Mouse (Mus musculus): Measurements from ENCODE around the gene Syap1. TPM values are rescaled to one million over a fixed set of nuclear protein-coding genes. Genes with fewer than 3 reads are reported as not detected.
"Not testable (repeated sequence)": the region's sequence is repeated elsewhere in the genome, so short reads cannot be mapped to it uniquely, and the experiment has no call there.

The Syap1 gene
- polyA plus RNA-seq, 1 experiment: 0.61 TPM

DNA sequence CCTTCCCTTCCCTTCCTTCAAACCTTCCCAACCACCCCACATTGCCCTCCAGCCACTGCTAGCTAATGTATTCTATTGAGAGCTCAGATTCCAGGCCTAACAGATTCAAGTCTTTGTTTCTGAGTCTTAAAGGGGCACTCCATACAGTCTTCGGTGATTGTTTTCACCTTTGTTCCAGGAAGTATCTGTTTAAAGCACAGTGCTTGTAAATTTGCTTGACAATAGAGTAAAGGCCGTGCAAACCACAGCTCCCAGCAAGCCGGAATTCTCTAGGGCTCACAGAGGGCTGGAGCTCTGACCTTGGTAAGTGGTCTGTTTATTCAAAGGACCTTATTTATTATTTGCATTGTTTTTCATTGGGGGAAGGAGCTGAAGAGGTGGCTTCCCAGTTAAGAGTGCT is 56.1 kb downstream of the Syap1 start:
- Histone ChIP-seq H3K4me3 (replicated peaks) (no peak overlapping the region), H3K27me3 (ENCODE audit: control insufficient read depth) (no peaks in the 10 kb centered on the region), H3K9me3 (ENCODE audit: control insufficient read depth, low read length) (peaks cover 4% of the 10 kb centered on the region), H3K36me3 (ENCODE audit: control insufficient read depth) (no peaks in the 10 kb centered on the region), H3K4me1 (ENCODE audit: control insufficient read depth) (peaks cover 6% of the 10 kb centered on the region)
- TF ChIP-seq GATA1 (IDR thresholded peaks at IDR 0.05; ENCODE audit: low read length): no peak
- TF ChIP-seq TAL1 (IDR thresholded peaks at IDR 0.05; ENCODE audit: low read length): no peak

DNA sequence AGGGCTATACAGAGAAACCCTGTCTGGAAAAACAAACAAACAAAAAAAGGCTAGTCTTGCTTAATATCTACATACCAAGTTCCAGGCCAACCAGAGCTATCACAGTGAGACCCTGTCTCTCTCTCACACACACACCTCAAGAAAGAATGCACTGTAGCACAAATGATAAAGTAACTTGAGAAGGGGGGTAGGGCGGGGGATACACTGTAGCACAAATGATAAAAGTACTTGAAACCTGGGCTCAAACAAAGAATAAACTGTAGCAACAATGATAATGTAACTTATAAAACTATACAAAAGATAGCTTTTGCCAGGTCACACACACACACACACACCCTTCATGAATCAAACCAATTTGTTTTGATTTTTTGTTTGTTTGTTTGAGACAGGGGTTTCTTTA is 56.7 kb downstream of the Syap1 start:
- TF ChIP-seq GATA1 (IDR thresholded peaks at IDR 0.05; ENCODE audit: low read length): no peak
- Histone ChIP-seq H3K9me3 (ENCODE audit: control insufficient read depth, low read length) (peaks cover 4% of the 10 kb centered on the region), H3K36me3 (ENCODE audit: control insufficient read depth) (no peaks in the 10 kb centered on the region), H3K4me1 (ENCODE audit: control insufficient read depth) (peaks cover 6% of the 10 kb centered on the region), H3K27me3 (ENCODE audit: control insufficient read depth) (no peaks in the 10 kb centered on the region), H3K4me3 (replicated peaks) (no peak overlapping the region)

DNA sequence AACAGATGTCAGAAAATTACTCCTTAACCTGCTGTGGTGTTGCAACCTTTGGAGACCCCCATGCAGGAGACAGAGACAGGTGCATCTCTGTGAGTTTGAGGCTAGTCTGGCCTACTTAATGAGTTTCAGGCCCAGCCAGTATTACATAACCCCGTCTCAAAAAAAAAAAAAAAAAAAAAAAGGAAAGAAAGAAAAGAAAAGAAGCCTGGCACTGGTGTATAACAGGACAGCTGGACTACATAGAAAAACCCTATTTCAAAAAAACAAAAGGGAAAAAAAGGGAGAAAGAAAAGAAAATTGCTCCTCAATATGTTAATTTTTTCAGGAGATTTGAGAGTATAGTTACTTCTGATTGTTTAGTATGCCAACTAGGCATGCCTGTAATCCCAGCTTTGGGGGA is 57.2 kb downstream of the Syap1 start:
- H3K4me1 ChIP-seq (ENCODE audit: control insufficient read depth): peaks cover 6% of the 10 kb centered on the region
- H3K27me3 ChIP-seq (ENCODE audit: control insufficient read depth): no peaks in the 10 kb centered on the region
- no peak overlapping the region for H3K4me3 ChIP-seq (replicated peaks)
- 0 out of 2 replicates have a peak, but pooled peaks cover under 1% of the 10 kb centered on the region for H3K36me3 ChIP-seq (ENCODE audit: control insufficient read depth)
- TF ChIP-seq TAL1 (IDR thresholded peaks at IDR 0.05; ENCODE audit: low read length) (no peak), GATA1 (IDR thresholded peaks at IDR 0.05; ENCODE audit: low read length) (no peak)
- peaks cover 4% of the 10 kb centered on the region for H3K9me3 ChIP-seq (ENCODE audit: control insufficient read depth, low read length)

DNA sequence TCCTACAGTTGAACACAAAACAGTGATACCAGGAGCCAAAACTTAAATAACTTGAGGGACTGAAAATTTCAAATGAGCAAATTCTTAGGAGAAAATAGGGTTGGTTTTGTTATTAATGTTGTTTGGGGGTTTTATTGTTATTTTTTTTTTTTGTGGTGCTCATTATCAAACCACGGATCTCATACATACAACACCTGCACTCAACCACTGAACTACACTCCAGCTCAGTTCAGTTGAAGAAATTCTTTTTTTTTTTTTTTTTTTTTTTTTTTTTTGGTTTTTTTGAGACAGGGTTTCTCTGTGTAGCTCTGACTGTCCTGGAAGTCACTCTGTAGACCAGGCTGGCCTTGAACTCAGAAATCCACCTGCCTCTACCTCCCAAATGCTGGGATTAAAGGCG is 57.9 kb downstream of the Syap1 start:
- H3K36me3 ChIP-seq (ENCODE audit: control insufficient read depth); H3K9me3 ChIP-seq (ENCODE audit: control insufficient read depth, low read length); H3K4me1 ChIP-seq (ENCODE audit: control insufficient read depth); H3K27me3 ChIP-seq (ENCODE audit: control insufficient read depth): not testable (repeated sequence)
- peak overlapping the region; percentile 83 for H3K4me3 ChIP-seq (replicated peaks)

DNA sequence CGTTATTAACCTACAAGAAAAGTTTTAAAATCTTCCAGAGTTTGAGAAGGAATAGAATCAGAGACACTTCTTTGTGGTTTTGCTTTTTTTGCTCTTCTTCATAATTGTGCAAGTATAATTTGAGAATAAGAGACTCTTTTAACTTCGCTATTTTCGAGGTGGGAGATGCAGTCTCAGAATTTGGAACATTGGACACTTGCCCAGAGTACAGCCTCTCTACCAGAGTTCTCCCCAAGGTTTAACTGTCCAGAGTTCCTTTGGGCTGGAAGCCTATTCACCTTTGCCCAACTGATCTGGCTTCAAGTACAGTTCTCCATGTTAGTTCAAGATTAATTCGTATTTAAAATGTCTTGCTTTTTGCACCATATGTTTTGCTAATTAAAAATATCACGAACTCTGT is 58.5 kb downstream of the Syap1 start:
- TF ChIP-seq GATA1 (IDR thresholded peaks at IDR 0.05; ENCODE audit: low read length) (no peak), TAL1 (IDR thresholded peaks at IDR 0.05; ENCODE audit: low read length) (no peak)
- Histone ChIP-seq H3K27me3 (ENCODE audit: control insufficient read depth) (no peaks in the 10 kb centered on the region), H3K4me3 (replicated peaks) (peak overlapping the region; percentile 83), H3K4me1 (ENCODE audit: control insufficient read depth) (peaks cover 6% of the 10 kb centered on the region), H3K9me3 (ENCODE audit: control insufficient read depth, low read length) (peaks cover 4% of the 10 kb centered on the region), H3K36me3 (ENCODE audit: control insufficient read depth) (peaks cover 7% of the 10 kb centered on the region)

DNA sequence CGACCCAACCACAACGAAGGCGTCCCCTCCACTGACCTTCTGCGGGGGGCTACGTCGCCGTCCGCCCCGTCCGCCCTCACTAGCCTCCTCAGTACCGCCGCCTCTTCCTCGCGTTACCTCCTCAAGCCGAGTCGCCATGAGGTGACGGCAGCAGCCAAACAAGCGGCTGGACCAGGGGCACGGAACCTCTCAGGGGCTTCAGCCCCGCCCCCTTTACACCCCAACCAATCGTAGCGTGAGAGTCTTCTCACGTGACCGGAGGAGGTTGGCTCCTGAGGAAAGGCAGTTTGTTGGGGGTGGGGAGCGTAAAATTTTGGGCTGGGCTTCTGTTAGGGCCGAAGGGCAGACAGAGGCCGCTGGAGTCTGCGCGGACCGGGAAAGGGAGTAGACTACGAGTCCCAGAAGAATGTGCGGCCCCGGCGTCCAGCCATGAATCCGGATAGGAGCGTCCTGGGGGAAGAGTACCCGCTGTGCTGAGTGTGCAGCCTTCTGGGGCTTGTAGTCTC is 59.0 kb downstream of the Syap1 start, which contains the start of gene Txlng:
Gene Txlng, minus strand, starts transcription at position 252 of the 506 bp plus-strand sequence.
- Histone ChIP-seq H3K9me3 (ENCODE audit: control insufficient read depth, low read length) (peaks cover 4% of the 10 kb centered on the region), H3K27me3 (ENCODE audit: control insufficient read depth) (no peaks in the 10 kb centered on the region), H3K4me3 (replicated peaks) (peak within 1 kb of the TSS; percentile 83), H3K36me3 (ENCODE audit: control insufficient read depth) (peaks cover 7% of the 10 kb centered on the region), H3K4me1 (ENCODE audit: control insufficient read depth) (peaks cover 6% of the 10 kb centered on the region)
- TF ChIP-seq TAL1 (IDR thresholded peaks at IDR 0.05; ENCODE audit: low read length) (no peak), GATA1 (IDR thresholded peaks at IDR 0.05; ENCODE audit: low read length) (no peak)

DNA sequence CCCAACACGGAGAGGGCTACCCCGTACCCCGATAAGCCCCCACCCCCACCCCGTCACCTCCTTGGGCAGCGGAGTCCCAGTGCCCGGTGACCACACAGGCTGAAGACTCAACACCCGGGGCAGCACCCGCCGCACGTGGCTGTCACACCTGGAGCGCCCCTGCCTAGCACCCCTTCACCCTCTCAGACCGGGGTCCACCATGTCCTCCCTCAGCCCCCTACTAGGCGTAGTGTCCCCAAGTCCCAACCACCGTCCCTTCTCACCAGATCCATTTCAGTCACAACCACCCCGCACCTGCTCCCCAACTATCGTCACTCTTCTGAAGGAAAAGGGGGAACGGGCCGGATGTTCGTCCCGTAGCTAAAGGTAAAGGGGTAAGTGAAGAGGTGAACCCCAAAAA is 59.5 kb downstream of the Syap1 start:
- peaks cover 6% of the 10 kb centered on the region for H3K4me1 ChIP-seq (ENCODE audit: control insufficient read depth)
- TF ChIP-seq GATA1 (IDR thresholded peaks at IDR 0.05; ENCODE audit: low read length): no peak
- TF ChIP-seq TAL1 (IDR thresholded peaks at IDR 0.05; ENCODE audit: low read length): no peak
- H3K9me3 ChIP-seq (ENCODE audit: control insufficient read depth, low read length): peaks cover 4% of the 10 kb centered on the region
- H3K4me3 ChIP-seq (replicated peaks): peak overlapping the region; percentile 83
- H3K36me3 ChIP-seq (ENCODE audit: control insufficient read depth): peaks cover 8% of the 10 kb centered on the region
- no peaks in the 10 kb centered on the region for H3K27me3 ChIP-seq (ENCODE audit: control insufficient read depth)

DNA sequence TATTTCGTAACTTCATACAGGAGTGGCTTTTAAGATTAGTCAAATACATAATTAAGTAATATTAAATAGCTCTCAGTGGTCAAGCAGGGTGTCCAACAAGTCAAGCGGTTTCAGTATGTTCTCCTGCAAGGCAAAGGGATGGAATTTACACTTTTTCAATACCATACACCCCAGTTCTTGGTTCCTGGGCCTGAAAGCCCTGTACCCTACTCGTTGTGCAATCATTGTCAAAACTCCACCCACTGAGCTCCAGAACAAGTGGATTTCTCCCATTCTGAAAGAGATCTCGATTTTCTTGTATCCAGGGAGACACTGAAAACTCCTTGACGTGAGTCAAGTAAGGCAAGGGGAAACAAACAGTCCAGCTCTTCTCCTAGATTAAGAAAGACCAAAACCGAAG is 60.2 kb downstream of the Syap1 start:
- TF ChIP-seq TAL1 (IDR thresholded peaks at IDR 0.05; ENCODE audit: low read length): no peak
- no peak for TF ChIP-seq GATA1 (IDR thresholded peaks at IDR 0.05; ENCODE audit: low read length)
- Histone ChIP-seq H3K4me1 (ENCODE audit: control insufficient read depth) (peaks cover 6% of the 10 kb centered on the region), H3K9me3 (ENCODE audit: control insufficient read depth, low read length) (peaks cover 4% of the 10 kb centered on the region), H3K27me3 (ENCODE audit: control insufficient read depth) (no peaks in the 10 kb centered on the region), H3K36me3 (ENCODE audit: control insufficient read depth) (peaks cover 10% of the 10 kb centered on the region), H3K4me3 (replicated peaks) (peak overlapping the region; percentile 83)

Other genes with a start within 250 kb of the Syap1 start
- gene Reps2, start 244.8 kb downstream of the Syap1 start, polyA plus RNA-seq (2012): 0.01 and 0.02 TPM in 2 replicates
- gene Rbbp7, start 128.0 kb downstream of the Syap1 start, polyA plus RNA-seq (2012): 4.7 and 6.8 TPM in 2 replicates
- 0.18 and 0.37 TPM in 2 replicates for gene Txlng, start 59.0 kb downstream of the Syap1 start, polyA plus RNA-seq (2012)
- not detected in 2 replicates for gene Ctps2, start 12.8 kb upstream of the Syap1 start, polyA plus RNA-seq (2012)
- not detected in 2 replicates for gene S100g, start 76.2 kb upstream of the Syap1 start, polyA plus RNA-seq (2012)

Data from erythroblast, embryonic 14.5 days (primary cell).